Mouse (Mus musculus) frontal cortex, postnatal 25 days (tissue): ENCODE results near the gene Rnf220.

ENCODE experiments used
- DNase-seq, 2 experiments: peaks; one replicate each; pipeline ENCODE4 v3.0.0; 2022; ENCODE audit warnings: low spot score in 2 of 2

The Rnf220 gene

DNA sequence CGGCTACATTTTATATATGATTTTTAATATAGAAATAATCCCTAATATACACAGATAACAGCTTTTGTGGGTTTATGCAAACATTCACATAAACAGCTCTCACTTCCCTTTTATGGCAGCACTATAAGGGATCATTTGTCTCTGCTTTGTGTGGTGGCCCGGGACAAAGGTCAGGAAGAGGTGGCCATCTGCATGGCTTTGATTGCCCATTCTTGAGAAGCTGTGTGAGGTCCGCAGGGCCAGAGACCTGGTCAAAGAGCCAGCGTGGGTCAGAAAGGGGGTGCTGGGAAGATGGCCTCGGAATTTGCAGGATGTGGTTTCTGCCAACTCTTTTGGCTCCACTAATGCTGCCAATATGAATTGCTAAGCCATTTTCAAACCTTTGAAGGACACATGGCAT is 273.9 kb downstream of the Rnf220 start:
- no peak for DNase-seq

- DNase-seq = no peak
Measured at GRCm38 (mm10) chr4:117221836-117222235, 275.0 kb downstream of the Rnf220 start.
